Mouse (Mus musculus): ENCODE results near the gene Platr17.
"Not testable (repeated sequence)": the region's sequence is repeated elsewhere in the genome, so short reads cannot be mapped to it uniquely, and the experiment has no call there.

Platr17 gene

DNA sequence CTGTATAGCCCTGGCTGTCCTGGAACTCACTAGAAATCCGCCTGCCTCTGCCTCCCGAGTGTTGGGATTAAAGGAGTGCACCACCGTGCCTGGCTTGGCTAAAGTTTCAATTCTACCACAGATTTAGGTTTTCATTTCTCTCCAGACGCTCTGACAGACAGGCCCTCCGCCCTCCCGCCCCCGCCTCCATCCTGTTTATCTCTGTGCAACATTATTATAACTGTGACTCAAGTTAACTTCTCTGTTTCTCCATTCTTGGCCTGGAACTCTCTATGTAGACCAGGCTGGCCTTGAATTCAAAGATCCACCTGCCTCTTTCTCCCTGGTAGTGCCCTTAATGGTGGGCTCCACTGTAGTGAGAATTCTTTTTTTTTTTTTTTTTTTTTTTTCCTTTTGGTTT is 2.4 kb upstream of the Platr17 start:
- no peak for DNase-seq (ENCODE audit: low spot score)

DNA sequence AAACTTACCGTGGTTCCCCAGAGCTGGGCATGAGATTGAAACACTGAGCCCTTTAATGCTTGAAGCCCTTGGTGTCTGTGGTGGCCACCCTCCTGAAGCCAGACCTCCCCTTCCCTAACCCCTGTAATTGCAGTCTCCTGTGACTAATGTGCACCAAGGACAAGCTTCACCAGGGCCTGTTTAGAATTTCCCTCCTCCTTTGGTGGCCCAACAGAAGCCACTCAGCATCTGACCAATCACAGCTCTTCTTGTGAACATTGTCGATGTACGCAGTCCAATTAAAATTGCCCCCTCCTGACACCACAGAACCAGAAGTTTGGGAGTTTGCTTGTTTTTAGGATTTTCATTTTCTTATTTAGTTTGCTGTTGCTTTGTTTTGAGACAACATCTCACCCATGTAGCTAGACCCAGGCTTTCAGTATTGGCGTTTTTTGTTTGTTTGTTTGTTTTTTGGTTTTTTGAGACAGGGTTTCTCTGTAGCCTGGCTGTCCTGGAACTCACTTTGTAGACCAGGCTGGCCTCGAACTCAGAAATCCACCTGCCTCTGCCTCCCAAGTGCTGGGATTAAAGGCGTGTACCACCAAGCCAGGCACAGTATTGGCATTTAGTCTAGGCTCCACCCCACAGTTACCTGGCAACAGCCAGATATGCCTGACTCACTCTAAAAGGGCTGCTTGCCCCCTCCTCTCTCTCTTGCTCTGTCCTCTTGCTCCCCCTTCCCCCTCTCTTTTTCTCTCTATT is 854 bp upstream of the Platr17 start:
- not testable (repeated sequence) for DNase-seq (ENCODE audit: low spot score)

DNA sequence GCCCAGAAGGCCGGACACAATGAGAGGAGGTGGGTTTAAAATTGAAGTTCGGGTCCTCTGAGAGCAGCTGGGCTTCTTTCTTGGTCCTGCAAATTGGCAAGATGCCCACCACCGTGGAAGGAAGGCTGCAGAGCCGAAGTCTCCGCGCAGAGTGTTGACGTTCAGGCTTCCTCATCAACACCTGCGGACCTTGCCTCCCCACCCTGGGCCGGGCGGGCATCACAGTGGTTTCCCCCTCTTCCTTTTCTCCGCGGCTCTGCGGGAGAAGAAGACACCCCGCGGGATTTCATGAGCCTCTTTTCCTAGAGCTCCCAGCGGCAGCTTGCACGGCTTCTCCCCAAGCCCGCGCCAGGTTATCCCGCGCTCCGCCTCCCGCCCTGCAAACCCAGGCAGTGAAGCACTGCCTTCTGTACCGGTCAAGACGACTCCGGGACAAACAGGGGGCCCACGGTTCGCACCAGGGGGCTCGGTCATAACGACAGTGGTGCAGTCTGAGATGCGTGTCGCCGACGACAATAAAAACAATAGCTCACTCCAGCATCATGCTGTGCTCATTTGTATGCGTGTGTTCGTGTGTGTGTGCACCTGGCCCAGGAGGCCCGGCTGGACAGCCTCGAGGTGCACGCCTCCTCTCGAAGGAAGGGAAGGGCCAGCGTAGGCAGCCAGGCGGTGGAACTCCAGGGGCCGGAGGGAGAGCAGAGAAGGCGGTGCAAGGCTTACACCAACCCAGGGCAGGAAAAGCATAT is 3.6 kb downstream of the Platr17 start:
- peak; percentile 49 for DNase-seq (ENCODE audit: low spot score)

DNA sequence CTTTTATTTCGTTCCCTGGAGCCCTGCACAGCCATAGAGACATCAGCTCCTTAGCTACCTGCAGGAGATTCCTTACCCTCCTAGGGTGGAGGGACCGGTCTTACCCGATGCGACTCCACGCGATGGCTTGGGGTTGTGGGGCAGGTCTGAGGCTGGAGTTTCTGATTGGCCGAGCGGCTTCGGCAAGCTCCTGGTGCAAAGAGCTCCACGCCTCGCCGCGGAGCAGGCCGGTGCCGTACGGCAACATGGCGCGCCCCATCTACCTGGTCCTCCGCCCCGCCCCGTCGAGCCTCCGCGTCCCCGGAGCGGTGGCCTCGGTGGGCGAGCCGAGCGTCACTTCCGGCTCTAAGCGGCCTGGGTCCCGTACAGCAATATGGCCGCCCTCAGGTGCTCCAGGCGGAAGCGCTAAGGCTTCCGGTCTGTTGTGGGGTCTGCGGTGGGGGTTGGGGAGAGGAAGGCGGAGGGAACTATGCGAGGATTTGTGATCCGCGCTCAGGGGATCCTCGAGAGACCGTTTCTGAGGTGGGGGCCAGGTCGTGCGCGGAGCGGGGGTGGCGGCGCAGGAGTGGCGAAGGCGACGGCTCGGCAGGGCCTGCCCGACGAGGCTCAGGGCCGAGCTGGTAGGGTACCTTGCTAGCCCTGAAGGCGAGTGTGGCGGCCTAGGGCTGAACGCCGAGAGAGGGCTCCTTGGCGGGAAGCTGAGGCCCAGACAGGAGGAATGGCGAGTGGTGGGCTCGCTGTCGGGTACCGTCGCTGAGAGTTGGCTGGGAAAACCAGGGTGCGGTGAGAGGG is 4.3 kb downstream of the Platr17 start, which contains the start of gene Daxx:
Gene Daxx (plus strand): TSS at position 338 of the 792 bp plus-strand sequence.
- DNase-seq (ENCODE audit: low spot score) = peak; percentile 99

DNA sequence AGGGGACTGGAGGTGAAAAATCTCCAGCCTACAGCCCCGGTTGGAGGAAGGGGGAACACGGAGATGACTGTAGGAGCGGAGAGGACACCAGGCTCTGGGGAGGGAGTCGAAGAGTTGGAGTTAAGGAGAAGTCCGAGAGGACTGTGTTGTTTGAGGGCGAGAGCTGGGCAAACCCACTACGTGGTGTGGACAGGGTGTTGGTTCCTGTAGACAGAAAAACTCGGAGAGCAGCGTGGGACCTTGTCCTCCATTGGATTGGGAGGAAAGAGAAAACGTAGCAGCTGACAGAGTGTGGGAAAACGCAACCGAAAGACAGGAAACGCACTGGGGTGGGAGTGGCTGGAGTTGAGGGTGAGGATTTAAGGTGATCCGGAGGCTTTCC is 4.9 kb downstream of the Platr17 start:
- DNase-seq (ENCODE audit: low spot score) = no peak

DNA sequence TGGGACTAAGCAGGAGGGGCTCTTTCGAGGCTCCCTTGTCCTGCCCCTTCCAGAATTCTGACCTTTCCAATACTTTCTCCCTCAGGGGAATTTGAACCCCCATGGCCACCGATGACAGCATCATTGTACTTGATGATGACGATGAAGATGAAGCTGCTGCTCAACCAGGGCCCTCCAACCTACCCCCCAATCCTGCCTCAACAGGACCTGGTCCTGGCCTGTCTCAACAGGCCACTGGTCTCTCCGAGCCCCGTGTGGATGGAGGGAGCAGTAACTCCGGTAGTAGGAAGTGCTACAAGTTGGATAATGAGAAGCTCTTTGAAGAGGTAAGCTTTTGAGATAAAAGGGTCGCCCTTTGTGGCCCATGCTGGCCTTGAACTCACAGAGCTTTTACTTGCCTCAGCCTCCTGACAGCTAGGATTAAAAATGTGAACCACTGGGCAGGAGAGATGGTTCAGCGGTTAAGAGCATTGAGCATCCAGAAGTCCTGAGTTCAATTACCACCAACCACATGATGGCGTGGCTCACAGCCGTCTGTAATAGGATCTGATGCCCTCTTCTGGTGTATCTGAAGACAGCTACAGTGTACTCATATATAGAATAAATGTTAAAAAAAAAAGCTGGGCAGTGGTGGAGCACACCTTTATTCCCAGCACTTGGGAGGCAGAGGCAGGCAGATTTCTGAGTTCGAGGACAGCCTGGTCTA is 5.6 kb downstream of the Platr17 start:
- no peak for DNase-seq (ENCODE audit: low spot score)

DNA sequence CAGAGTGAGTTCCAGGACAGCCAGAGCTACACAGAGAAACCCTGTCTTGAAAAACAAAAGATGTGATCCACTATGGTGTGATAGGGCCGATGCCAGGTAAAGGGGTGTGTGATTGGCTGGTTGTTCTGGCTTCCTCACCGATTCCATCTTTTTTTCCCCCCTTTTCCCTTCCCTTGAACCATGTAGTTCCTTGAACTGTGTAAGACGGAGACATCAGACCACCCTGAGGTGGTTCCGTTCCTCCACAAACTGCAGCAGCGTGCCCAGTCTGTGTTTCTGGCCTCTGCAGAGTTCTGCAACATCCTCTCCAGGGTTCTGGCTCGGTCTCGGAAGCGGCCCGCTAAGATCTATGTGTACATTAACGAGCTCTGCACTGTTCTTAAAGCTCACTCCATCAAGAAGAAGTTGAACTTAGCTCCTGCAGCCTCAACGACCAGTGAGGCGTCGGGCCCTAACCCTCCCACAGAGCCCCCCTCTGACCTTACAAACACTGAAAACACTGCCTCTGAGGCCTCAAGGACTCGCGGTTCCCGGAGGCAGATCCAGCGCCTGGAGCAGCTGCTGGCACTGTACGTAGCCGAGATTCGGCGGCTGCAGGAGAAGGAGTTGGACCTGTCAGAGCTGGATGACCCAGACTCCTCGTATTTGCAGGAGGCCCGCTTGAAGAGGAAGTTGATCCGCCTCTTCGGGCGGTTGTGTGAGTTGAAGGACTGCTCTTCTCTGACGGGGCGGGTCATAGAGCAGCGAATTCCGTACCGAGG is 6.3 kb downstream of the Platr17 start:
- no peak for DNase-seq (ENCODE audit: low spot score)

DNA sequence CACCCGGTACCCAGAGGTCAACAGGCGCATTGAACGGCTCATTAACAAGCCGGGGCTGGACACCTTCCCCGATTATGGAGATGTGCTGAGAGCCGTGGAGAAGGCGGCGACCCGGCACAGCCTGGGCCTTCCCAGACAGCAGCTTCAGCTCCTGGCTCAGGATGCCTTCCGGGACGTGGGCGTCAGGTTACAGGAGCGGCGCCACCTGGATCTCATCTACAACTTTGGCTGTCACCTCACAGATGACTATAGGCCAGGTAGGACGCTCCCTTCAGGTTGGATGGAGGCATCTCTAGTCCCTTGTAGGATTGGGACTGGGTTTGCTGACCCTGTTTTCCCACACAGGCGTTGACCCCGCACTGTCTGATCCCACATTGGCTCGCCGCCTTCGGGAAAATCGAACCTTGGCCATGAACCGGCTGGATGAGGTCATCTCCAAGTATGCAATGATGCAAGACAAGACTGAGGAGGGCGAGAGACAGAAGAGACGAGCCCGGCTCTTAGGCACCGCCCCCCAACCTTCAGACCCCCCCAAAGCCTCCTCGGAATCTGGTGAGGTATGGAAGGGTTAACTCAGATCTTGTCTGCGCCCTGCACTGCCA is 7.0 kb downstream of the Platr17 start:
- DNase-seq (ENCODE audit: low spot score) = no peak

DNA sequence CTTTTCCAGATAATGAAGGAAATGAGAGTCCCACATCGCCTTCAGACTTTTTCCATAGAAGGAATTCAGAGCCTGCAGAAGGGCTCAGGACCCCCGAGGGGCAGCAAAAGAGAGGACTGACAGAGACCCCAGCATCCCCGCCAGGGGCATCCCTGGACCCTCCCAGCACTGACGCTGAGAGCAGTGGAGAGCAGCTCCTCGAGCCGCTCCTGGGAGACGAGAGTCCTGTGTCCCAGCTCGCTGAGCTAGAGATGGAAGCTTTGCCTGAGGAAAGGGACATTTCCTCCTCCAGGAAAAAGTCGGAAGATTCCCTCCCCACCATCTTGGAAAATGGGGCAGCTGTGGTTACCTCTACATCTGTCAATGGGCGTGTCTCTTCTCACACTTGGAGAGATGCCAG is 8.3 kb downstream of the Platr17 start:
- no peak for DNase-seq (ENCODE audit: low spot score)

DNA sequence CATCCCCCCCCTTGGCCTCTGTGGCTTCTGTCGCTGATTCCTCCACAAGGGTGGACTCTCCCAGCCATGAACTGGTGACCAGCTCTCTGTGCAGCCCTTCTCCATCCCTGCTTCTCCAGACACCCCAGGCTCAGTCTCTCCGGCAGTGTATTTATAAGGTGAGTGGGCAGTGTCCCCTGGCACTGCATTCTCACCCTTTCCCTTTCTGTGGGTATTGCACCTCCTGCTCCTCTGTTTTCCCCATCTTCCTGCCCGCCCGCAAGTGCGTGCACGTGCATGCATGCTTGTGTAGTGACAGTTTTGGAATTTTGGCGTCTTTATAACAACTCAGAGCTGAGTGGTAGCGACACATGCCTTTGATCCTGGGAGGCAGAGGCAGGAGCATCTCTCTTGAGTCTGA is 9.0 kb downstream of the Platr17 start:
- no peak for DNase-seq (ENCODE audit: low spot score)

DNA sequence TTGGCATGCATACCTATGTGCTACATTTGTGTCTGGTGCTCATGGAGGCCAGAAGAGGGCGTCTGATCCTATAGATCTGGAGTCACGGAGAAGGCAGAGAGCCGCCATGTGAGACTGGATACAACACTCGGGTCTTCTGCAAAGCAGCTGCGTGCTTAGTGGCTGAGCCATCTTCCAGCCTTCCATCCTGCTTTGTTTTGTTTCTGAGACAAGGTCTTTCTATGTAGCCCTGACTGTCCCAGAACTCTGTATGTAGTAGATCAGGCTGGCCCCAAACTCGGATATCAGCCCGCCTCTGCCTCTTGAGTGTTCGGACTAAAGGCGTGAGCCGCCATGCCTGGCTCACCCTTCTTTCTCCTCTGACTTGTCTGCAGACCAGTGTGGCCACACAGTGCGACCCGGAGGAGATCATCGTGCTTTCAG is 10.0 kb downstream of the Platr17 start:
- DNase-seq (ENCODE audit: low spot score) = no peak

DNA sequence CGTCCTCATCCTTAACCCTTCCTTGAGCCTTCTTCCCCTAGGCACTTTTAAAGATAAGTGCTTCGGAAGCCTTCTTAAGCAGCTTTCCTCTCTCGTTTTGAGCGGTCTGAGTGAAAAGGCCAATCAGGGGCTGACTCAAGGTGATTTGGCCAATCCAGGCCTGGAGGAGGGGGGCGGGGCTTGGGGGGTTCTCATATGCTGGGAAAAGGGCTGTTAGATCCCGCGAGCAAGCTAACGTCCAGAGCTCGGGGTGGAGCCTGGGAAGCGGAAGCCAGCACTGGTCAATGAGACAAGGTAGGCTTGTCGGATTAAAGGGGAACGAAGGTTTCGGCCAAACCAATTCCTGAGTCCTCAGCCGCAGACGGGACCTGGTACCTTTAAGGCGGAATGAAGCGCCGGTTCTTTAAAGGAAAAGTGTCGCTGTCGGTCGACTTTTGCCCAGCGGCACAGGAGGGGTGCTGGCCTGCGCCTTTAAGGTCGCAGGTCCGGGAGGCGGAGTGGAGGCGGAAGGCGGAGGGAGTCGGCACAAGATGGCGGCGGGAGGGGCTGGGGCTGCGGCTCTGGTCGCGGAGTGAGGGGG is 10.8 kb downstream of the Platr17 start, which contains the start of the genes Tapbp and Zbtb22:
Gene Tapbp (plus strand): TSS at position 229 of the 580 bp plus-strand sequence.
Gene Zbtb22 (plus strand): TSS at position 234 of the 580 bp plus-strand sequence.
- peak; percentile 87 for DNase-seq (ENCODE audit: low spot score)

DNA sequence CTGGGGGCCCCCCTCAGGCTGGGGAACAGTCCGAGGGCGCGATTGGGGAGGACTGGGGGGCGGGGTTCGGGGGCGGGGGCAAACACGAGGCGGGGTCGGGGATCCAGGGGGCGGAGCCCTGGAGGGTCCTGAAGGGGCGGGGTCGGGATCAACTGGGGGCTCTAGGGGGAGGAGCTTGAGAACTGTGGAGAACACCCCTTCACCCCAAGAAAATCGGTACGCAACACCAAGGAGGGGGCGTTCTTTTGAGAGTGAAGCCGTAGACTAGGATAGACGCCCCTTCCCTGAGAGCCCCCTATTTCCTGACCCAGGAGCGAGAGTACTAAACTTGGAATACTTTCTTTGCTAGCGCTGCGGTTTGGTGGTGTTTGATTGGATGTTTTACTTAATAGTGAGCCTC is 11.4 kb downstream of the Platr17 start:
- no peak for DNase-seq (ENCODE audit: low spot score)

DNA sequence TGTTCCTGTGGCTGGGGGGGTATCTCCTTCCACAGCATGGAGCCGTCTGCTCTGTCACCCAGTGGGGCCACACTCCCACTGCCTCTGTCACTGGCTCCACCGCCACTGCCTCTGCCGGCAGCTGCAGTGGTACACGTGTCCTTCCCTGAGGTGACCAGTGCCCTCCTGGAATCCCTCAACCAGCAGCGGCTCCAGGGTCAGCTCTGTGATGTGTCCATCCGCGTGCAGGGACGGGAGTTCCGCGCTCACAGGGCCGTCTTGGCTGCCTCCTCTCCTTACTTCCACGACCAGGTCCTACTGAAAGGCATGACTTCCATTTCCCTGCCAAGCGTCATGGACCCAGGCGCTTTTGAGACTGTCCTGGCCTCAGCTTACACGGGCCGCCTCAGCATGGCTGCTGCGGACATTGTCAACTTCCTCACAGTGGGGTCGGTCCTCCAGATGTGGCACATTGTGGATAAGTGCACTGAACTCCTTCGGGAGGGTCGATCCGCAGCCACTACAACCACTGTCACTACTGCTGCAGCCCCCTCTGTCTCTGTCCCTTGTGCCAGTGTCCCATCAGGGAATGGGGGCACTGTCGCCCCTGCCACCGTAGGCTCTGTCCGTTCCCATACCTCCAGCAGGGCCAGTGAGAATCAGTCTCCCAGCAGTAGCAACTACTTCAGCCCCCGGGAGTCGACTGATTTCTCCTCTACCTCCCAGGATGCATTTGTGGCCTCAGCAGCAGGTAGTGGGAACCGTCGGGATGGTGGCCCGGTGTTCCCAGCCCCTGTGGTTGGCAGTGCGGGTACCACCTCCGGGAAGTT is 12.1 kb downstream of the Platr17 start:
- no peak for DNase-seq (ENCODE audit: low spot score)

DNA sequence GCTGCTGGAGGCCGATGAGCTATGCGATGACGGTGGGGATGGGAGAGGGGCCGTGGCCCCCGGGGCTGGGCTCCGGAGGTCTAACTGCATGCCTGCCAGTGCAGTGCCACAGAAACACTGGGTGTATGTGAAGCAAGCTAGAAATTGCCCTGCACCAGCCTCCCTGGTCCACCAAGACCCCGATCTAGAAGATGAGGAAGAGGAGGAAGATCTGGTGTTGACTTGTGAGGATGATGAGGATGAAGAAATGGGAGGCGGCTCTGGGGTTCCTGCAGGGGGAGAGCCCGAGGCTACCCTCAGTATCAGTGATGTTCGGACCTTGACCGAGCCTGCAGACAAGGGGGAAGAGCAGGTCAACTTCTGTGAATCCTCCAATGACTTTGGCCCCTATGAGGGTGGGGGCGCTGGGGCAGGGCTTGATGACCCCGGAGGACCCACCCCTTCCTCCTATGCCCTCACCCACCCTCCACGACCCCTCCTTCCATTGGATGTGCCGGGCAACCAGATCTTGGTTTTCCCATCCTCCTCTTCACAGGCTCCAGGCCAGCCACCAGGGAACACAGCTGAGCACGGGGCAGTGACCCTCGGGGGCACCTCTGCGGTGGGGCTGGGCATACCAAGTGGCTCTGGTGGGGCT is 12.8 kb downstream of the Platr17 start:
- DNase-seq (ENCODE audit: low spot score) = no peak

DNA sequence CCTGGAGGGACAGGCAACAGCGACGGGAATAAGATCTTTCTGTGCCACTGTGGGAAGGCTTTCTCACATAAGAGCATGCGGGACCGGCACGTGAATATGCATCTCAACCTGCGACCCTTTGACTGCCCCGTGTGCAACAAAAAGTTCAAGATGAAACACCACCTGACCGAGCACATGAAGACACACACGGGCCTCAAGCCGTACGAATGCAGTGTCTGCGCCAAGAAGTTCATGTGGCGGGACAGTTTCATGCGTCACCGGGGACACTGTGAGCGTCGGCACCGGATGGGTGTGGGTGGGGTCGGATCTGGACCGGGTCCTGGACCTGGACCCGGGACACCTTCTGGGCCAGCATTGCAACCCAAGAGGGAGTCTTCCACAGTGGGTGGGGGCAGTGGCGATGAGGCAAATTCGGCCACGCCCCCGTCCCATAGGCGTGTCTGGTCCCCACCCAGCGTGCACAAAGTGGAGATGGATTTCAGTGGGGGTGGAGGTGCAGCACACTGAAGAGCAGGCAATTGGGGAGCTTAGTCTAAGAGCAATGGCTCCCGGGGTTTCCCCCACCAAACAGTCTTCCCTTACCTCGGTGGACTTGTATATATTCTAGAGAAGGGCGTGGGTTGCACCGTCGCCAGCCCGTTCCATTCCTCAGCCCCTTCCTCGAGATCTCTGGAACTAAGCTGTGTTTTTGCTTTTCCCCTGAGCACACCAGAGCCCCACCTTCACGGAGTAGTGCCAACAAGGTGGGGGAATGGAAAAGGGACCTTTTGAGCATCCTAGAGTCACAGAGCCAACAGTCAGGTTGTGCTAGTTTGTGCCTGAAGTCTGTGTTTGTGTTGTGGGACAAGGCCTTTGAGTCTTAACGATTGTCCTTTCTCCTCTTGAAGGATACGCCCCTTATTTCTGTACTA is 13.6 kb downstream of the Platr17 start:
- DNase-seq (ENCODE audit: low spot score) = no peak

DNA sequence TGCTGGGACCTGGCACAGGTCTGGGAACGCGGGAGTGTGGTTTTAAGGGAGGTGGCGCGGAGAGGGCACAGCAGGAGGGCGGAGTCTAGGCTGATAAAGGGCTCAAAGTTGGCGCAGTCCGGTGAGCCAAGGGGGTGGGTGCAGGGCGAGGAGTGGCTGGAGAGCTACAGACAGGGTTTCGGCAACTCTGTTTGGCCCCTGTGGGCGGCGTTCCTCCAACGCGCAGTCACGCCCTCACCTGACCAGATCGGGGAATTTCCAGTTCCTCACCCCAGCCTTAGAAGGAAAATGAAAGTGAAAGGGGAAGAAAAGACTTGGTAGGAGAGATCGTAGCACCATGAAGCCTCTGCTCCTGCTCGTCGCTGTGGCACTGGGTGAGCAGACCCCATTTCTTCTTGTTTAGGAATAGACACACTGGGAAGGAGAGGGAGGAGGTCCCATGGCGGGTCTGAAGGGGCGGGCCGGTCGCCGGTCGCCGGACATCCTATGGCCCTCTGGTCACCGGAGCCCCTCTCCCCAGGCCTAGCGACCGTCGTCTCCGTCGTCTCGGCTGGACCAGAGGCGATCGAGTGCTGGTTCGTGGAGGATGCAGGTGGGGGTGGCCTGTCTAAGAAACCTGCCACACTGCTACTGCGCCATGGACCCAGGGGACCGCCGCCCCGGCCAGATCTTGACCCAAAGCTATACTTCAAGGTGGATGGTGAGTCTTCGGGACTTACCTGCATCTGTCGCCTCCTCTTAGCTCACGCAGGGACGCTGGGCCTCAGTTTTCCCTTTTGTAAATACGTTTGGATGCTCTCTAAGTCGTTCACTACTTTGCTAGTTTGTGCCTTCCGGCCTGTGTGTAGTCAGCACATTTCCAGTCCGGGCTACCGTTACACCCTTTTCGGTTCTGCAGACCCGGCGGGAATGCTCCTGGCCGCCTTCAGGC is 14.7 kb downstream of the Platr17 start:
- peak; percentile 76 for DNase-seq (ENCODE audit: low spot score)
